Mouse (Mus musculus): ENCODE results near the gene Sumo1.
"Not testable (repeated sequence)": the region's sequence is repeated elsewhere in the genome, so short reads cannot be mapped to it uniquely, and the experiment has no call there.

The Sumo1 gene

DNA sequence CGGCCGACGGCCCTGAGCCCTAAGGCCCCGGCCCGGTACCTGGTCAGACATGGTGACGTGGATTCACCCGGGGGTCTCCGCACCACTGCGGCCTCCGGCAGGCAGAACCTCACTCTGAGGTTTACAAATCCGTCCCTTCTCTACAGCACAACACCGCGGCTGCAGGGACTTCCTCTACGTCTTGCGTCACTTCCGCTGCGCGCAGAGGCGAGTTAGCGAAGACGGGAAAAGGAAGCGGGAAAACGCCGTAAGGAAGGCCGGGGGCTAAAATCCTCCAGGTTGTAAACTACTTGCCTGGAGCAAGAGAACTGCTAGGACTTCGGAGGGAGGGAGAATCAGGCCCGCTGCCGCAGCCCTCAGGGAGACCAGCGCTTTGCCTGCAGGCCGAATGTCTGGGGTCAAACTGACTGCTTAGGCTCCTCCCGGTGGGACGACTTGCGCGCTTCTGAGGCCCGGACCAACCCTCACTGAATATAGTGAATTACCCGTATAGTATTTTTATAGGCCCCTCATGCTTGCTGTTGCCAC, at the start of gene Sumo1:
Sumo1 (minus strand) TSS at position 194 of the 528 bp plus-strand sequence.
- peak; percentile 93 for DNase-seq

DNA sequence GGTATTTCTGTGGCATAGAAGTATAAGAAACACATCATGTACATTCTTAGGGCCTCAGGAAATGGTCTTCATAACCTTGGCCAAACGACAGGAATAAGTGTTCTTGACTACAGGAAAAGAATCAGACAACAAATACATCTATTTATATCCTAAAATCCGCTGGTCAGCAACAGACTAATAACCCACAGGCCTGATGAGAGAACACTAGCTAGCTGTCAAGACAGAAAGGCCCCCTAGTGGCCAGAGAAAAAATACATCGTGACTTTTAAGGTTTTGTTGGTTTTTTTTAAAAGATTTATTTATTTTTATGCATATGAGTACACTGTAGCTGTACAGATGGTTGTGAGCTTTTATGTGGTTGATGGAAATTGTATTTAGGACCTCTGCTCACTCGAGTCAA, 49.3 kb upstream of the Sumo1 start:
- DNase-seq = peak; percentile 75

DNA sequence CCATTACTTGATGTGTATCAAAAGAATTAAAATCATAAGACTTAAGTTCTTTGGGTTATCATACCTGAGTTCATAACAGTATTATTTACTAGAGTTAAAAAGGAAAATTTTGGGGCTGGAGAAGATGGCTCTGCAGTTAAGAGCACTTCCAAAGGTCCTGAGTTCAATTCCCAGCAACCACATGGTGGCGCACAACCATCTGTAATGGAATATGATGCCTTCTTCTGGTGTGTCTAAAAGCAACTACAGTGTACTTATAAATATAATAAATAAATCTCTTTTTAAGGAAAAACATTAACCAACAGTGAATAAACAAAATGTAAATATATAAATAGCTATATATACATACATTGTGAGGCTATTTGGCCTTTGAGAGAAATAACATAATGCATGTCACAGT, 31.1 kb upstream of the Sumo1 start:
- peak; percentile 70 for DNase-seq

GRCm38 (mm10) chr1:59698207-59698606, 27.6 kb upstream of the Sumo1 start:
- no peak for DNase-seq

DNA sequence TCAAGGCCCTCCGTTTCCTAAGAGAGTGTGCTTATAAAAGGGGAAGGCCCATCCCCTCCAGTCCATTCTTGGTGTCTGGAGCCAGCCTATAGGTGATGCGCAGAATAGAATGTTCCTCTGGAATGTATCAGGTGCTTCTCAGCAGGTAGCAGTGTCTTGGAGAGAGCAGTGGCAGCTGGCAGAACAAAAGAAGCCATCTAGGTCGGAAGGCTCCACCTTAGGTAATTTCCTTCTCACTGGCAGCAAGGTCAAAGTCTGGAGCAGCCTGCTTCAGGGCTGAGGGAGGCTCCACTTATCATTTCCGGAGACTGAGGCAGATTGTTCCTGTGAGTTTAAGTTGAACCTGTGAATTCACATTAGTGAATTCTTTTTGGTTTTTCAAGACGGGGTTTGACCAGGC, 27.1 kb upstream of the Sumo1 start:
- DNase-seq = no peak

GRCm38 (mm10) chr1:59690467-59690866, 19.8 kb upstream of the Sumo1 start:
- DNase-seq = no peak

- DNase-seq = no peak
Measured at GRCm38 (mm10) chr1:59687493-59687892, 16.9 kb upstream of the Sumo1 start.

GRCm38 (mm10) chr1:59684819-59685755, 14.5 kb upstream of the Sumo1 start, which contains the start of gene Nop58:
Gene Nop58 (plus strand): TSS chr1:59684971.
- DNase-seq = peak; percentile 97

GRCm38 (mm10) chr1:59683926-59684818, 13.5 kb upstream of the Sumo1 start:
- DNase-seq = no peak

DNA sequence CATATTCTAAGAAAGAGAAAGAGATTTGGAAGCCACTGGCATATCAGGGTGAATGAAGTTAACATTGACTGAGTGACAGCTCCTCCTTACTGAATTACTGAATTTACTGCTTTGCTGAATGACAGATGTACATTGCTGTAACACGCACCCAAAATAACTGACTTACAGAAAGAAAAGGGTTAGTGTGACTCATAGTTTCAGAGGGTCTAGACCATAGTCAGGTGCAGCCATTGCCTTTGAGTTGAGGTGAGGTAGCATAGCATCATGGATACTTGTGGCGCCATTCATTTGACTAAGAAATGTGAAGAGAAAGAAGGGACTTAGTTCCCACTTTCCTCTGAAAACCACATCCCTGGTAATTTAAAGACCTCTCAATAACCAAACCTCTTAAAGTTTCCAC, 3.0 kb upstream of the Sumo1 start:
- no peak for DNase-seq

GRCm38 (mm10) chr1:59669962-59670630, 538 bp downstream of the Sumo1 start:
- DNase-seq = peak; percentile 30

DNA sequence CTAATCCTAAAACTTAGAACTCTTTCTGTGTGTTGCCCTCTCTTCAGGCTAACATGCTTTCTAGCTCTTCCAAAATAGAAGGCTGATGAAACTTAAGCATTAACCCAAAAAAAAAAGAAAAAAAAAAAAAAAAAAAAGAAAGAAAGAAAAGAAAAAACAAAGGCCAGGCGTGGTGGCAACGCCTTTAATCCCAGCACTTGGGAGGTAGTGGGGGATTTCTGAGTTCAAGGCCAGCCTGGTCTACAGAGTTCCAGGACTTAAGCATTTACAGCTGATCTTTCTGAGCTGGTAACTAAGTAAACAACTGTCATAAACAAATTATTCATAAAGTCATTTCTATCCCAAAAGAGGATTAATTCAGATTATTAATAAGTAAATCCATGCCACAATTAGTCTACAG, 1.8 kb downstream of the Sumo1 start:
- no peak for DNase-seq

- no peak for DNase-seq
Measured at GRCm38 (mm10) chr1:59663456-59664135, 7.0 kb downstream of the Sumo1 start.

DNA sequence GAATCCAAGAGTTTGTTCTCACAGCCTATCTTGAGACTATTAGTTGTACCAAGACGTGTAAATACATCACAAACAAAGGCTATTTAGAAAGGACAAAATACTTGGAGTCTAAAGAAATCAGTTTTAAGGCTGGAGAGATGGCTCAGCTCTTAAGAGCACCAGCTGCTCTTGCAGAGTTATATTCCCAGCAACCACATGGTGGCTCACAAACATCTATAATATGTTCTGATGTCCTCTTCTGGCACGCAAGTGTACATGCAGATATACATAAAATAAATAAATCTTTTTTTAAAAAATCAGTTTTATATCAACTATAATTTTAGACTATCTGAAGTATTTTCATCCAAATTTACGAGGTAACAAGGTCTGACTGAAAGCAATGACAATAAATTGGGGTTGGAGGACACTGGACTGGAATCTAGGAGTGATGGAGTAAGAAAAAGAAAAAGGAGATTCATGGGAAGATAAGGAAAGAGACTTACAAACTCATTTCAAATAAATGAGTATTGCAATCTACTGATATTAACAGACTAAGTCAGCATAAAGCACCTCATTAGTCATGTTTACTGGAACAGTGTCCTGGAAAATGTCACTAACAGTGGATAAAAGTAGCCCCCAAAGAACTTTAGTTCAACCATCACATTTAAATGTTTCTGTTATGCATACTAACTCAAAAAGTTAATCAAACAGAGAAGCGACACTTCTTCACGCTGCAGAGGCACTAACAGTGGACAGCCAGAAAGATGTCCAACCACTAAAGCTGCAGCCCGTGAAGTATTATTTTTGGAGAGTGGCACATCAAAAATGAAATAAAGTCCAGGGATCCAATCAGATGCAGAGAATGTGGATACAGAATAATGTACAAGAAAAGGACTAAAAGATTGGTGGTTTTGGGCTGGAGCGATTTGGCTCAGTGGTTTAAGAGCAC, 14.1 kb downstream of the Sumo1 start:
- DNase-seq = no peak

DNA sequence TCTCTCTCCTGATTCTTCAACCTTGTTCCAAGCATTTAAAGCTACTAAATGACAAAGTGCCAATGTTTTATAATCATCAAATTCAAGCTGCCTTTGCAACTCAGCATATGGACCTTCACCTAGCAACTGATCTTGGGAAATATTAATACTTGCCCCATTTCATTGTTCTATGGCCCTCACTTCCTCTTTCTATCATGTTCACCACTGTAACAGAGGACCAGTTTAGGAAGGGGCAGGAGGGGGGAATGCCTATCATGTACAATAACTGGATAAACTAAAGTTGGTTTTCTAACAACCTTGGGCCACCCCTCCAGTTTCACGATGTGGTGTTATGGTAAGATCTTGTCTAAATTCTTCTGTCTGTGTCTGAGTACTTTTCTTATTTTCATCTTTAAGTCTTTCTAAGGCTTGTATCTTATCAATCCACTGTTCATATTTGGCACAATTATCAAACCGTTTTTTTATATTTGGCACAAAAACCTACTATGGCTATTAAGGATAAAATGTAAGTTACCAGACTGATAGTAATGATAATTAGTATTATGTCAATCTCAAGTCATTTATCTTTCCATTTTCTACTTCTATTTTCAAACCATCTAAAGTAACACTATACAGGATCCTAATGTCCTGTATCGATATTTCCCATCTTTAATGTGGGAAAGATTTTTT, 17.3 kb downstream of the Sumo1 start:
- no peak for DNase-seq

DNA sequence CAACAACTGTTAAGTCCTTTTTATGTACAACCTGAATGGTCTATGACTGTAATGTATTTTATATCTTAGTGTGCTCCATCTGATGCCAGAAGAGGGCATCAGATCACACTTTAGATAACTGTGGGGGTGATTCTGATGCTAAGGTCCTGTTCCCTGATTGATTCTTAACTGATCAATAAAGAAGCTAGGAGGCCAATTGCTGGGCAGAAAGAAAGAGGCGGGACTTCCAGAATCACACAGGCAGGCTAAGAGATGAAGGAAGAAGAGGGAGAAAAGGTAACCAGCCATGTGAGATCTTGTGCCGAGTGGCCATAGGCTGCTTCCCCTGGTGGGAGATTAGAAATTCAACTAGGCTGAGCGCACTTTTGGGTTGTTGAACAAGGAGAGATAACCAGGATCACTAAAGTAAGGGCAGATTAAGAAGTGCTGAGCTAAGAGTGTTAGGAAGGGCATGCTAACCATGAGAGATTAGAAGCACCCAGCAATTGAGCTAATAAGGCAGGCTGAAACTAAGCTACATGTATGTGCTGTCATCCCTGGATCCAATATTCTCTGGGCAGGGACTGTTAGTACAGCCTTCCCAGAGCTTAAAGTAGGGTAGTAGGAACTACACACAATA, 19.3 kb downstream of the Sumo1 start:
- DNase-seq = no peak

GRCm38 (mm10) chr1:59646502-59646901, 24.1 kb downstream of the Sumo1 start:
- DNase-seq = not testable (repeated sequence)

DNA sequence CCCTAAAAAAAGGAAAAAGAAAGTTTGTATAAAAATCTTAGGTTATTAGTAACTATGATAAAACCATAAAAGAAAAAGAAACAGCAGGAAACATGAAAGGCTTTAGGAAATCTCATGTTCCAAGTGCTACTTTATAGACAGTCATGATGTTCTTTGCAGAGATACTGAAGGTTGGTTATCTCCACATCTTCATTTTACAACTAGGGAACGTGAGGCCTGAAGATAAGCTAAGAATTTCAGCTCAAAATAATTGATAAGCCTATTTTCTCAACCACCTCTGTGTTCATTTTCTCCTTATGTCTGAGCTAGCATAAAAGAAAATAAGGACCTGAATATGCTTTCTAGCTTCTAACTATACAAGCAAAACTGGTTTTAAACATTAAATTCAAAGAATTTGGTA, 28.1 kb downstream of the Sumo1 start:
- no peak for DNase-seq

- DNase-seq = no peak
Measured at GRCm38 (mm10) chr1:59638371-59638770, 32.3 kb downstream of the Sumo1 start.

- DNase-seq = no peak
Measured at GRCm38 (mm10) chr1:59636349-59636748, 34.3 kb downstream of the Sumo1 start.
